Mouse (Mus musculus): ENCODE measurements around the gene Elob.

DNA sequence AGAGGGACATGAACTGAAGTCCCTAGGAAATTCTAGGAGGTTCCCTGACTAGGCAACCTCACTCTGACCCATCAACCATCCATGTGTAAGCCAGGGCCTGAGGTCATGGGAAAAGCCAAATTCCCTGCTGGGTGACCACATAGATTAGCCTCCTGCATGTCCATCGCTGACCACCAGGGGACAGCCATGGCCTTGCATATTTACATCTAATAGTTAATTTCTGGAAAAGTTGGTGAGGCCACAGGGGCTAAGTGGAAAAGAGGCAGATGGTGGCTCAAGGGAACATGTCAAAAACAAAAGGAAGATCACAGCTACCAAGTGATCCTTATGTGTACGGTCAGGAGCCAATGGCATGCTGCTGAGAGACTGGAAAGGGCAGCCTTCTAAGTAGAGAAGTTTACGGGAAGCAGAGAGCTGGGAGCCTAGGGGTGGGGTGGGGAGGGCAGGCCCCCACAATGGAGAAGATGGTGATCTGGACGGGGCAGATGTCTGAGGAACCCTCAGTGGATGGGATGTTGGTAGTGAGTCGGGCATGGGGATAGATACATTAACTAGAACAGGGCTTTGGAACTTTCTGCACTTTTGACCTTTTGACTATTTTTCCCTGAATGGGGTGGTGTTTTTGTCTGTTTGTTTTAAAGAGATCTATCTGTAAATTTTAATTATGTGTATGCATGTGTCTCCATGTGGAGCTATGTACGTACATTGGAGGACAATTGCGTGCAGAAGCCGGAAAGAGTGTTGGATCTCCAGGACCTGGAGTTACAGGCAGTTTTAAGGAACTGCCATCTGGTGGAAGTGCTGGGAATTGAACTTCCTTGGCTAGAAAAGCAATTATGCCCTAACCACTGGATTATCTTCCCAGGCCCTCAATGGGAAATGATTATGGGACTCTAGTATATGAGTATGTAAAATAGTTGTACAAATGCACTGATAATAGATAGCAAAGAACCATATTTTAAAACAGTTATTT, 45.2 kb upstream of the Elob start:
- no peak for TF ChIP-seq POLR2A (IDR thresholded peaks at IDR 0.05; ENCODE audit: extremely low read depth, insufficient read depth, low read length)
- TF ChIP-seq CTCF (IDR thresholded peaks at IDR 0.05; ENCODE audit: low read depth, low read length): peak; percentile 82
